Mouse (Mus musculus) cerebellum, adult 2 months (tissue): Measurements from ENCODE around the gene Cd70.

Source experiments
- CTCF ChIP-seq: fragments of 200-500 bp; IDR thresholded peaks from 2 replicates; pipeline ENCODE4 v1.5.1; 2011; ENCODE audit warnings: low read depth, mild to moderate bottlenecking, control low read depth, low read length, moderate library complexity, borderline replicate concordance; ENCODE audit not compliant: insufficient read depth
- POLR2A ChIP-seq: fragments of 200-500 bp; IDR thresholded peaks from 2 replicates; pipeline ENCODE4 v1.6.1; 2011; ENCODE audit warnings: low read length, control low read depth, borderline replicate concordance; ENCODE audit not compliant: insufficient read depth

GRCm38 (mm10) chr17:57153787-57154186, 4.2 kb upstream of the Cd70 start:
- TF ChIP-seq CTCF (no peak), POLR2A (no peak)
